Mouse (Mus musculus): ENCODE measurements around the gene Gas2l3. TPM values are rescaled to one million over a fixed set of nuclear protein-coding genes. Genes with fewer than 3 reads are reported as not detected.

Gas2l3 gene
- polyA plus RNA-seq, 1 experiment from 2014 or later: 5.1 TPM

DNA sequence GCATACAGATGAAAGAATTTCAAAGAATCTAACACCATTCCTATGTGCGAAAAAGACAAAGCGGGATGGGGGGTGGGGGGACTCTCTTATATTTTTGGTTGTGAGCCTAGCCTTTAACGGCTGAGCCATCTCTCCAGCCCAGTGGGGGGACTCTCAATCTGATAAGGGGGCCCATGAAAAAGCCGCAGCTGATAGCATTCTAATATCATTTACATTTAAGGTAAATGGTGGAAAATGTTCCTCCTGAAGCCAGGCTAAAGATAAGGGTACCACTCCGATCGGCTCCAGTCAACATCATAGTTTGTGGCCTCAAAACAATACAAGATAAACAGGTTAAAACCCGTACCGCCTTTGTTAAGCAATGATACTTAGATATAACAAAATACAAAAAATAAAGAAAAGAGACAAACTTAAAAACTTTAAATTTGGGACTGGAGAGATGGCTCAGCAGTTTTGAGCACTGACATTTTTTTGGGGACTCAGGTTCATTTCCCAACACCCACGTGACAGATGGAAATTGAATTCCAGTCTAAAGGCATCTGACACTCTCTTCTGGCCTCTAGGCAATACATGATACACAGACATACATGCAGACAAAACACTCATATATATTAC lies 20.5 kb downstream of the Gas2l3 start:
- Histone ChIP-seq H3K27ac (ENCODE audit: low read length) (peak overlapping the region; percentile 77), H3K4me2 (ENCODE audit: low read depth, low read length) (peak overlapping the region; percentile 58), H3K9me3 (replicated peaks; ENCODE audit: control insufficient read depth, low read length) (no peaks in the 10 kb centered on the region), H3K4me1 (ENCODE audit: control insufficient read depth, low read depth, low read length) (peaks cover 6% of the 10 kb centered on the region), H3K36me3 (ENCODE audit: control insufficient read depth, insufficient read depth) (peaks cover 20% of the 10 kb centered on the region), H3K27me3 (ENCODE audit: control insufficient read depth, insufficient read depth, low read depth, low read length) (no peaks in the 10 kb centered on the region), H3K9ac (ENCODE audit: low read depth, low read length) (0 out of 2 replicates have a peak overlapping the region, but pooled peaks have one; percentile 11), H3K4me3 (ENCODE audit: low read depth, low read length) (peak overlapping the region; percentile 39)
- ATAC-seq (ENCODE audit: low read depth): peak; percentile 70
- 30% methylated on average over 9 of the region's 9 CpGs for WGBS (ENCODE audit: insufficient replicate concordance)

DNA sequence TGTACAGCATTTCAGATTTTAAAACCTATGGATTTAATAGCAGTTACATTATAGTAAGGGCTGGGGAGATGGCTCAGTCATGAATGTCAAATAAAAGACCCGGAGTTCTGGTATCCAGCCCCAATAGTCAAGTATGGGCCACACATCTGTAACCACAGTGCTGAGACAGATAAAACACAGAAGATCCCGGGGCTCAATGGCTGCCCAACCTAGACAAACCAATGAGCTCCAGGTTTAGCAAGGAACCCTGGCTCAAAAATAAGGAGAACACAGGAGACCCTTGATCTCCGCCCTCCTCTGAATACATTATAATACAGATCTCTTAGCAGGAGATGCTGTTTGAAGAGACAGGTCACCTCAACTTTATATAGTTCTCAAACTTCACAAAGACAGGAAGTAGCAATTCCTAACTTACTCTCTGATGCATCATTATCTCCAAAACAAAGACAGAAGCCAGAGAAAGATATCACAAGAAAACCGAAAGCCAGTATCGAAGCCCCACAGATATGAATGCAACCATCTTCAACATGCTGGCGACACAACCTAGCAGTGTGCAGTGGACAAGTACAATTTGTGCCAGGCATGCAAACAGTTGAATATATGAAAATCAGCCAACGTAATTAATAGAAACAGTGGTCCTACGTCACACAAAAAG lies 21.1 kb downstream of the Gas2l3 start:
- H3K27me3 ChIP-seq (ENCODE audit: control insufficient read depth, insufficient read depth, low read depth, low read length): no peaks in the 10 kb centered on the region
- peaks cover 6% of the 10 kb centered on the region for H3K4me1 ChIP-seq (ENCODE audit: control insufficient read depth, low read depth, low read length)
- peak overlapping the region; percentile 58 for H3K4me2 ChIP-seq (ENCODE audit: low read depth, low read length)
- no peaks in the 10 kb centered on the region for H3K9me3 ChIP-seq (replicated peaks; ENCODE audit: control insufficient read depth, low read length)
- ATAC-seq (ENCODE audit: low read depth): peak; percentile 86
- H3K27ac ChIP-seq (ENCODE audit: low read length): peak overlapping the region; percentile 77
- H3K9ac ChIP-seq (ENCODE audit: low read depth, low read length): no peak overlapping the region
- peaks cover 23% of the 10 kb centered on the region for H3K36me3 ChIP-seq (ENCODE audit: control insufficient read depth, insufficient read depth)
- H3K4me3 ChIP-seq (ENCODE audit: low read depth, low read length): peak overlapping the region; percentile 39
- WGBS (ENCODE audit: insufficient replicate concordance): 25% methylated on average over 8 of the region's 8 CpGs

GRCm38 (mm10) chr10:89417966-89418365 lies 25.8 kb downstream of the Gas2l3 start:
- no peak overlapping the region for H3K9ac ChIP-seq (ENCODE audit: low read depth, low read length)
- no peaks in the 10 kb centered on the region for H3K27me3 ChIP-seq (ENCODE audit: control insufficient read depth, insufficient read depth, low read depth, low read length)
- H3K27ac ChIP-seq (ENCODE audit: low read length): no peak overlapping the region
- H3K36me3 ChIP-seq (ENCODE audit: control insufficient read depth, insufficient read depth): peaks cover 30% of the 10 kb centered on the region
- H3K4me2 ChIP-seq (ENCODE audit: low read depth, low read length): no peak overlapping the region
- H3K4me1 ChIP-seq (ENCODE audit: control insufficient read depth, low read depth, low read length): peaks cover 2% of the 10 kb centered on the region; the same call in 1 of the 2 replicates
- no peak; the same call in 1 of the 2 replicates for ATAC-seq (ENCODE audit: low read depth)
- WGBS (ENCODE audit: insufficient replicate concordance): 79% methylated on average over 2 of the region's 2 CpGs
- H3K9me3 ChIP-seq (replicated peaks; ENCODE audit: control insufficient read depth, low read length): no peaks in the 10 kb centered on the region
- H3K4me3 ChIP-seq (ENCODE audit: low read depth, low read length): no peak overlapping the region

GRCm38 (mm10) chr10:89415478-89415877 lies 28.3 kb downstream of the Gas2l3 start:
- peaks cover 36% of the 10 kb centered on the region for H3K36me3 ChIP-seq (ENCODE audit: control insufficient read depth, insufficient read depth)
- ATAC-seq (ENCODE audit: low read depth): 0 out of 2 replicates have a peak, but pooled peaks have one; percentile 39

GRCm38 (mm10) chr10:89407551-89407950 lies 36.2 kb downstream of the Gas2l3 start:
- no peak overlapping the region for H3K4me2 ChIP-seq (ENCODE audit: low read depth, low read length)
- 14% methylated on average over 1 of the region's 1 CpGs for WGBS (ENCODE audit: insufficient replicate concordance)
- H3K4me1 ChIP-seq (ENCODE audit: control insufficient read depth, low read depth, low read length): peaks cover 2% of the 10 kb centered on the region
- H3K36me3 ChIP-seq (ENCODE audit: control insufficient read depth, insufficient read depth): peaks cover 4% of the 10 kb centered on the region
- H3K4me3 ChIP-seq (ENCODE audit: low read depth, low read length): no peak overlapping the region
- H3K9me3 ChIP-seq (replicated peaks; ENCODE audit: control insufficient read depth, low read length): no peaks in the 10 kb centered on the region
- no peaks in the 10 kb centered on the region for H3K27me3 ChIP-seq (ENCODE audit: control insufficient read depth, insufficient read depth, low read depth, low read length)
- 0 out of 2 replicates have a peak, but pooled peaks have one; percentile 30 for ATAC-seq (ENCODE audit: low read depth)
- H3K27ac ChIP-seq (ENCODE audit: low read length): no peak overlapping the region
- H3K9ac ChIP-seq (ENCODE audit: low read depth, low read length): no peak overlapping the region

More at GRCm38 (mm10) chr10:89415478-89415877, 28.3 kb downstream of the Gas2l3 start:
- H3K27ac ChIP-seq (ENCODE audit: low read length): no peak overlapping the region
- no peak overlapping the region for H3K4me2 ChIP-seq (ENCODE audit: low read depth, low read length)
- no peak overlapping the region for H3K4me3 ChIP-seq (ENCODE audit: low read depth, low read length)
- no peaks in the 10 kb centered on the region for H3K4me1 ChIP-seq (ENCODE audit: control insufficient read depth, low read depth, low read length)
- 49% methylated on average over 3 of the region's 3 CpGs for WGBS (ENCODE audit: insufficient replicate concordance)
- no peak overlapping the region for H3K9ac ChIP-seq (ENCODE audit: low read depth, low read length)
- no peaks in the 10 kb centered on the region for H3K27me3 ChIP-seq (ENCODE audit: control insufficient read depth, insufficient read depth, low read depth, low read length)
- H3K9me3 ChIP-seq (replicated peaks; ENCODE audit: control insufficient read depth, low read length): no peaks in the 10 kb centered on the region

GRCm38 (mm10) chr10:89406733-89407484 lies 36.9 kb downstream of the Gas2l3 start:
- H3K4me1 ChIP-seq (ENCODE audit: control insufficient read depth, low read depth, low read length): peaks cover 2% of the 10 kb centered on the region
- peaks cover 3% of the 10 kb centered on the region for H3K36me3 ChIP-seq (ENCODE audit: control insufficient read depth, insufficient read depth)
- H3K27ac ChIP-seq (ENCODE audit: low read length): no peak overlapping the region
- H3K9ac ChIP-seq (ENCODE audit: low read depth, low read length): no peak overlapping the region
- H3K4me3 ChIP-seq (ENCODE audit: low read depth, low read length): no peak overlapping the region
- WGBS (ENCODE audit: insufficient replicate concordance): 38% methylated on average over 5 of the region's 6 CpGs
- no peaks in the 10 kb centered on the region for H3K27me3 ChIP-seq (ENCODE audit: control insufficient read depth, insufficient read depth, low read depth, low read length)
- no peak for ATAC-seq (ENCODE audit: low read depth)
- H3K4me2 ChIP-seq (ENCODE audit: low read depth, low read length): no peak overlapping the region
- H3K9me3 ChIP-seq (replicated peaks; ENCODE audit: control insufficient read depth, low read length): no peaks in the 10 kb centered on the region

- peaks cover 2% of the 10 kb centered on the region for H3K4me1 ChIP-seq (ENCODE audit: control insufficient read depth, low read depth, low read length)
- 75% methylated on average over 4 of the region's 4 CpGs for WGBS (ENCODE audit: insufficient replicate concordance)
- no peak overlapping the region for H3K27ac ChIP-seq (ENCODE audit: low read length)
- ATAC-seq (ENCODE audit: low read depth): no peak
- H3K9me3 ChIP-seq (replicated peaks; ENCODE audit: control insufficient read depth, low read length): no peaks in the 10 kb centered on the region
- no peak overlapping the region for H3K4me3 ChIP-seq (ENCODE audit: low read depth, low read length)
- H3K36me3 ChIP-seq (ENCODE audit: control insufficient read depth, insufficient read depth): no peaks in the 10 kb centered on the region
- H3K4me2 ChIP-seq (ENCODE audit: low read depth, low read length): no peak overlapping the region
- no peaks in the 10 kb centered on the region for H3K27me3 ChIP-seq (ENCODE audit: control insufficient read depth, insufficient read depth, low read depth, low read length)
- no peak overlapping the region for H3K9ac ChIP-seq (ENCODE audit: low read depth, low read length)
Measured at GRCm38 (mm10) chr10:89404936-89405335, 38.8 kb downstream of the Gas2l3 start.

- Histone ChIP-seq H3K4me2 (ENCODE audit: low read depth, low read length) (no peak overlapping the region), H3K27me3 (ENCODE audit: control insufficient read depth, insufficient read depth, low read depth, low read length) (no peaks in the 10 kb centered on the region), H3K4me3 (ENCODE audit: low read depth, low read length) (no peak overlapping the region), H3K27ac (ENCODE audit: low read length) (no peak overlapping the region), H3K36me3 (ENCODE audit: control insufficient read depth, insufficient read depth) (no peaks in the 10 kb centered on the region), H3K9ac (ENCODE audit: low read depth, low read length) (no peak overlapping the region), H3K4me1 (ENCODE audit: control insufficient read depth, low read depth, low read length) (no peaks in the 10 kb centered on the region; the same call in 1 of the 2 replicates), H3K9me3 (replicated peaks; ENCODE audit: control insufficient read depth, low read length) (no peaks in the 10 kb centered on the region)
- WGBS (ENCODE audit: insufficient replicate concordance): 77% methylated on average over 19 of the region's 19 CpGs
- no peak for ATAC-seq (ENCODE audit: low read depth)
Measured at GRCm38 (mm10) chr10:89400674-89401336, 43.0 kb downstream of the Gas2l3 start.
